Mouse (Mus musculus) liver, adult 2 months (tissue): ENCODE results near the gene Itpripl1.

Source experiments
- CTCF ChIP-seq: fragments of 200-500 bp; IDR thresholded peaks from 2 replicates; pipeline ENCODE4 v1.5.1; 2011; ENCODE audit warnings: low read depth, low read length, control low read depth
- POLR2A ChIP-seq: fragments of 200-500 bp; IDR thresholded peaks from 2 replicates; pipeline ENCODE4 v1.6.1; 2011; ENCODE audit warnings: low read length, control low read depth; ENCODE audit not compliant: insufficient read depth; ENCODE audit errors: extremely low read depth

- TF ChIP-seq CTCF (no peak), POLR2A (no peak)
These were observed 4.1 kb downstream of the Itpripl1 start for GRCm38 (mm10) chr2:127139094-127139493.
